Mouse (Mus musculus) adrenal gland, adult 2 months (tissue): ENCODE data around the gene Sel1l. TPM values are rescaled to one million over a fixed set of nuclear protein-coding genes. Genes with fewer than 3 reads are reported as not detected.
"Not testable (repeated sequence)": the region's sequence is repeated elsewhere in the genome, so short reads cannot be mapped to it uniquely, and the experiment has no call there.

Experiments
- DNase-seq: peaks from one replicate; pipeline ENCODE4 v3.0.0; 2021
- polyA plus RNA-seq: library from polyadenylated mRNA; depleted of rRNA; stranded (reverse); fragments of >200 nt; gene quantifications from 2 replicates; pipeline ENCODE4 v1.2.3, GENCODE M21; 2012
- total RNA-seq, 2 experiments: library from RNA; stranded (reverse); gene quantifications; 2 replicates each; pipeline ENCODE4 v1.2.3; 2021

Sel1l gene
- total and polyA plus RNA-seq, 3 experiments: 28.8 to 181 (median 135) TPM

- DNase-seq: no peak
Measured at GRCm38 (mm10) chr12:91818726-91819125, 30.2 kb downstream of the Sel1l start.

DNA sequence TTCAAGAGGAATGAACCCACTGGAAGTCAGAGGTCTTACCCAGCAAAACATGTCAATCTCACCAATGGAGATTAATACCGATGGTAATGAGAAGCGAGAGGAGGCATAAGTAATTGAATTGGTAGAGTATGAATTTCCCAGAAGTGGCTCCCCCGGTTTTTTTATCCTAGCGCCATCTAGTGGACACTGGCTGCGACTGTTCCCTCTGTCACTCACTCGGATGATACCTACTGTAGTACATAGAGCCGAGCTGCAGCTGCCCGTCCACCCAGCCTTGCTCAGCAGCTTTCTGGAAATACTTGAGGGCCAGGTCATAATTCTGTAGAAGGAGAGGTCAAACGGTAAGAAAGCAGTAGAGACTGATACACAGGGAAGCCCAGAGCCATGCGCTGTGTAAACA is 33.0 kb downstream of the Sel1l start:
- DNase-seq: peak; percentile 66

- no peak for DNase-seq
Measured at GRCm38 (mm10) chr12:91815552-91815951, 33.4 kb downstream of the Sel1l start.

DNA sequence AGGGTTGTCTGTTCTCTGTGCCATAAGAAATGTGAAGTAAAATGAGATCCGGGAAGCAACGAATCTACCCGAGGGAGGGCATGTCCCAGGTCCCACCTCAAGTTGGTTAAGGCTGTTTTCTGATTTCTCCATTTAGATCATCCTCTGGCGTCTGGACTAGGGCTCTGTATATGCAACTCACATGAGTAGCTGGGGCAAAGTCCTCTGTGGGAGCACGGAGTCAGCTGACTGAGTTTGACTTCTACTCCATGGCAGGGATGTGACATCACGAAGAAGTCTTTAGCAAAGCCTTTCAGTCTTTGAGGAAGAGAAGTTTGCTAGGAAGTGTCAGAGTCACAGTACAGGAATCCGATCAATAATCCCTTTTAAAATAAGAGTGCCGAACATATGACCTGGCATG is 40.0 kb downstream of the Sel1l start:
- DNase-seq: no peak

DNA sequence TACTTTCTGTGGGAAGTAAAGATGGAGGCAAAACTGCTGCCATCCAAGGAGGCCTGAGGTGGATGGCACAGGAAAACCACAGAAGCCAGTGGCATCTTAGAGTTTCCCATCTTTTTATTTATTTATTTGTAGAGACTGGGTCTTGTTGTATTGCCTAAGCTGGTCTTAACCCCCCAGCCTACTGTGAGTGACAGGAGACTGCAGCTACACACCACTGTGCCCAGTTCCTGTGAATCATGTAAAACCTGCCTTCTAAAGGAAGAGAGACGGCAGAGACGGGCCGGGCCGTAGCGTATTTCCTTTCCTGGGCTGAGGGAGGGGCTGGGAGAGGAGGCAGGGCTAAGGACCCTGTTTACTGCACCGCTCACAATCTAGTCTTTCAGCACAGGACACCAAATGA is 41.2 kb downstream of the Sel1l start:
- no peak for DNase-seq

DNA sequence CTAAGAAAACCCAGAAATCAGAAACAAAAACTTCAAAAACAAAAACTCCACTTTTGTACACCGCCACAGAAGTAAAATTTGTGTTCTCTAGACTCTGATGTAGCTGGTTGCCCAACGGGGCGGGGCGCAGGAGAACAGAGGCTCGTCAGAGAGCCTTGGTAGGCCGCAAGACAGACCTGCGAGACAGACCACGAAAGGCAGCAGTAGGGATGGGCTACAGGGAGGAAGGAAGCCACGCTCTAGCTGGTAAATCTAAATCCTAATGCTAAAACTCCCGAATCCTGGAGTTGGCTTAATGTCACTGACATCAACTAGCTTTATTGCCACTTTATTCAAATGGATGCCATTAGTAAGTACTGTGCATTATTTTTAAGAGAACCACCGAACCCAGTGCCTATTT is 41.9 kb downstream of the Sel1l start:
- no peak for DNase-seq

GRCm38 (mm10) chr12:91804262-91804661 is 44.7 kb downstream of the Sel1l start:
- DNase-seq: no peak

GRCm38 (mm10) chr12:91803207-91803932 is 45.6 kb downstream of the Sel1l start:
- DNase-seq: no peak

- no peak for DNase-seq
Measured at GRCm38 (mm10) chr12:91802586-91803206, 46.3 kb downstream of the Sel1l start.

DNA sequence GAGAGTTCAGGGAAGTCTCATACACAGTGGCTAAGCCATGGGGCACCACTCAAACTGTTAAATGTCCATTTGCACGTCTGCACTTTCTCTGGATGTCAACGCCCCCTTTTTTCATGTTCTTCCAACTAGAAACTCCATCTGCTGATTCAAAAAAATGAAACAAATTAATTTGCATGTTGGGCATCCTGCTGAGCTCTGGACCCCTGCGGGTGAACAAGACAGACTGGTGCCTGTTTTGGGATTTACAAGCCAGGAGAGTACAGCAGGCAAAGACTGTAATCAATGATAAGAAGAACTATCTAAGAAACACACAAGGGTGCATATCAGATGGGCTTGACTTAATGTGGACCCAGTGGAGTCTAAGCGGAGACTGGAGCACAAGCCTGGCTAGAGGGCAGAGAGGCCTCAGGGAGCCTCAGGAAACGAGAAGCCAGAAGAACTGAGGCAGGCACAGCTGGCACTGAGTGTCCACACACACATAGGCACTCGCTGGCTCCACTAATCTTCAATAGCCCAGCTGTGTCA is 48.0 kb downstream of the Sel1l start:
- no peak for DNase-seq

DNA sequence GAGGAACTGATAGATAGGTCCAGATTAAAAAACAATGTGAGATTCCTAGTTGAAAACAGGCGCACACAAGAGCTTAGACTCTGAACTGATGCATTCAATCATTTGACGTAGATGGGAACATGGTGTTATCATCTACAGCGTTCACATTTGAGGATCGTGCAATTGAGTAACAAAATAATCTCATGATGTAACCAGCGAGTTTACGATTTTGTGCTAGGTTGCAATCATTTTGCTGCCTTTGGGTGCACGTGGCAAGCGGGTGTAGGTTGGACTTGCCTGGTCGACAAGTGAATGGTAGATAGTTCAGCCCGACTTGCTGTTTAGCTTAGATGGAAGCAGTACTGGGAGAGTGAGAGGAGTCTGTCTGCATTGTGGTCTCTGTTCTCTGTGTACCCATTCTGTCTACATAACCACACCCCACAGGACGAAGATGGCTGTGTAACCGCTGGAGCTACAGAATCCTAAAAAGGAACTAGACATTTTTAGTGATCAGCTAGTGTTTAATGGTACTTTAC is 49.1 kb downstream of the Sel1l start:
- DNase-seq: no peak

GRCm38 (mm10) chr12:91799379-91799773 is 49.6 kb downstream of the Sel1l start:
- DNase-seq: no peak

DNA sequence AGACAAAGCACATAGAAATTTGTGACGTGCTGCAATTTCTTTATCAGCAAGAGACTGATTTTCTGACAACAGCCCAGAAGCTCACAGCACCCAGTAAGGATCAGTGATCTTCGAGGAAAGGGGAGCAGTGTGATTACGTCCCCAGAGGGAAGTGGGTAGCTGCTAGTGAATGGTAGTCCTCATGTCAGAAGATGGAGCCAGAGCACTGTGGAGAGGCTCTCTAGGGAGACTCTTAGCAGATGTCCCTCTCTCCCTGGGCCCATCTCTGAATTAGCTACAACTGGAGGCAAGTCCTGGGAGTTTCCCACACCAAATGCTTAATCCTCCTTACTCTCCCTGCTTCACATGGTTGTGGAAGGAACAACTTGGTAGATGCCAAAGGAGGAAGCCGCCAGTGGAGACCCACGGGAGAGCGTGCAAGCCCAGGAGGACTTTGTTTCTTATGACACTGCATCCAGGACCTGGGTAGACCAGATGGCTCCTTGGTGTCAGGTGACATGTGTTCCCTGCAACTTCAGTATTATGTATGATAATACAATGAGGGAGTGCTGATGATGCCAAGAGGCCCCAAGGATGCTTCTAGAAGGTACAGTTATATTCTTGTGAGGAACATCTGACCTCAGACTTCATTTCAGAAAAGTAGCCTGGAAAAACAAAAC is 50.1 kb downstream of the Sel1l start:
- DNase-seq: no peak

GRCm38 (mm10) chr12:91796774-91797173 is 52.2 kb downstream of the Sel1l start:
- DNase-seq: peak; percentile 44

- no peak for DNase-seq
Measured at GRCm38 (mm10) chr12:91793266-91793665, 55.7 kb downstream of the Sel1l start.

- DNase-seq: no peak
Measured at GRCm38 (mm10) chr12:91791822-91792221, 57.1 kb downstream of the Sel1l start.

GRCm38 (mm10) chr12:91789801-91790200 is 59.2 kb downstream of the Sel1l start:
- DNase-seq: peak; percentile 66

DNA sequence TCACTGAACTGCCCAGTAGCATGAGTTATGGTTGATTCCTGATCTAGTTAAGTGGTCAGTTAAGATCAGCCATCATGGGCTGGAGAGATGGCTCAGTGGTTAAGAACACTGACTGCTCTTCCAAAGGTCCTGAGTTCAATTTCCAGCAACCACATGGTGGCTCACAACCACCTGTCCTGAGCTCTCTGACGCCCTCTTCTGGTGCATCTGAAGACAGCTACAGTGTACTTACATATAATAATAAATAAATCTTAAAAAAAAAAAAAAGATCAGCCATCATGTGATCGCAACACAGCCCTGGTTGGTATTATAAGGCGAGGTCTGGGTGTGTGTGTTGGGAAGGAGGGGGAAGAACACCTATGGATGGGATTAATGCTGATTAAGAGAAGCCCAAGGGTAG is 60.5 kb downstream of the Sel1l start:
- DNase-seq: not testable (repeated sequence)

- DNase-seq: no peak
Measured at GRCm38 (mm10) chr12:91787959-91788437, 61.0 kb downstream of the Sel1l start, which contains the start of gene Ston2. TSS of gene Ston2 (minus strand) at chr12:91788387.

DNA sequence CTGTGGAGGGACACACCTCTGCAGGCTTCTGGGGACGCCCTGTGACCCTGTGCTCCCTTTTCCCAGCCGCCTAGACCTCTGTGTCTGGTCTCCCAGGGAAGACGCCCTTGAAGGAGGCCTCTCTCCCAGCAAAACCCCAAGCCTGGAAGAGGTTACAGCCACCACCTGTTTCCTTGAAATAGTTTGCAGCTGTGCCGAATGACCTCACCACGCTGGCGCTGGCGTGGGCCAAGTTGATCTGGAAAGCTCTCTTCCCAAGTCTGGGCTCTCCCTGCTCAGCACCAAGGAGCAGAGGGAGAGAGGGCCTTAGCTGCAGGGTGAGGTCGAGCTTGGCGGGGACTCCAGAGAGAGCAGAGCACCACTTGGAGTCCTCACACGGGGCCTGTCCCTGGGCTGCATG is 62.6 kb downstream of the Sel1l start:
- DNase-seq: peak; percentile 32

DNA sequence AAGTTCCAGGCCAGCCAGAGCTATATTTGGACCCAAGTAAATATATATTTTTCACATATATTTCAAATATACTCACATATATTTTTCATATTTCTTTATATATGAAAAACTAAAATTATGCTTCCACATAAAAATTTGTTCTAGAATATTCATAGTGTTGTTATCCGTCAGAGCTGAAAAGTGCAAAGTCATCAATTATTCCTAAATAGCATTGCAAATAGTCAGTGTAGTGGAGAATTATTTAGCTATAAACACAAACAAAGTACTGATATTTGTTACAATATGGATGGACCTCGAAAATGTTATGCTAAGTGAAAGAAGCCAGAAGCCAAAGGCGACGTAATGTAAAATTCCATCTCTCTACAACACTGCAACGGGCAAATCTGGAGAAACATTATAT is 67.5 kb downstream of the Sel1l start:
- DNase-seq: no peak

- DNase-seq: no peak
Measured at GRCm38 (mm10) chr12:91780531-91780930, 68.4 kb downstream of the Sel1l start.

GRCm38 (mm10) chr12:91779004-91779365 is 70.0 kb downstream of the Sel1l start:
- DNase-seq: peak; percentile 91
